Mouse (Mus musculus) thymus, adult 18-20 months (tissue): ENCODE data around the gene Stk10.

Source experiments
- DNase-seq, 2 experiments: peaks; one replicate each; pipeline ENCODE4 v3.0.0; 2022; ENCODE audit warnings: mixed read lengths in 2 of 2

Gene Stk10

GRCm38 (mm10) chr11:32571103-32571502 is 38.0 kb downstream of the Stk10 start:
- DNase-seq, result no peak

- DNase-seq, result no peak
Observed at GRCm38 (mm10) chr11:32573669-32574068, 40.6 kb downstream of the Stk10 start.

- DNase-seq, result no peak
Observed at GRCm38 (mm10) chr11:32575964-32576759, 43.1 kb downstream of the Stk10 start.

- DNase-seq, result no peak
Observed at GRCm38 (mm10) chr11:32576760-32577050, 43.6 kb downstream of the Stk10 start.

- DNase-seq, result peak; percentile 46 to 70
Observed at GRCm38 (mm10) chr11:32580305-32580947, 47.3 kb downstream of the Stk10 start.

GRCm38 (mm10) chr11:32581031-32581430 is 47.9 kb downstream of the Stk10 start:
- DNase-seq, result no peak

GRCm38 (mm10) chr11:32582813-32583212 is 49.7 kb downstream of the Stk10 start:
- peak in 1 of 2 experiments; percentile 57 for DNase-seq

- DNase-seq, result no peak
Observed at GRCm38 (mm10) chr11:32585996-32586395, 52.9 kb downstream of the Stk10 start.

GRCm38 (mm10) chr11:32587191-32588089 is 54.3 kb downstream of the Stk10 start:
- no peak for DNase-seq

GRCm38 (mm10) chr11:32588090-32588891 is 55.2 kb downstream of the Stk10 start:
- peak; percentile 49 to 65 for DNase-seq

- DNase-seq, result no peak
Observed at GRCm38 (mm10) chr11:32588892-32589172, 55.7 kb downstream of the Stk10 start.

GRCm38 (mm10) chr11:32589201-32589600 is 56.1 kb downstream of the Stk10 start:
- DNase-seq, result no peak

- no peak for DNase-seq
Observed at GRCm38 (mm10) chr11:32589791-32590190, 56.7 kb downstream of the Stk10 start.

GRCm38 (mm10) chr11:32590205-32590604 is 57.1 kb downstream of the Stk10 start:
- DNase-seq, result no peak

- no peak for DNase-seq
Observed at GRCm38 (mm10) chr11:32591921-32592850, 59.1 kb downstream of the Stk10 start.

- DNase-seq, result no peak
Observed at GRCm38 (mm10) chr11:32593081-32593480, 60.0 kb downstream of the Stk10 start.

- no peak for DNase-seq
Observed at GRCm38 (mm10) chr11:32594122-32594521, 61.0 kb downstream of the Stk10 start.

- no peak for DNase-seq
Observed at GRCm38 (mm10) chr11:32600371-32600770, 67.3 kb downstream of the Stk10 start.

GRCm38 (mm10) chr11:32601528-32602323 is 68.6 kb downstream of the Stk10 start:
- no peak for DNase-seq

- no peak for DNase-seq
Observed at GRCm38 (mm10) chr11:32604663-32605062, 71.6 kb downstream of the Stk10 start.
